Mouse (Mus musculus): ENCODE measurements around the gene Atcay.
"Not testable (repeated sequence)": the region's sequence is repeated elsewhere in the genome, so short reads cannot be mapped to it uniquely, and the experiment has no call there.

DNA sequence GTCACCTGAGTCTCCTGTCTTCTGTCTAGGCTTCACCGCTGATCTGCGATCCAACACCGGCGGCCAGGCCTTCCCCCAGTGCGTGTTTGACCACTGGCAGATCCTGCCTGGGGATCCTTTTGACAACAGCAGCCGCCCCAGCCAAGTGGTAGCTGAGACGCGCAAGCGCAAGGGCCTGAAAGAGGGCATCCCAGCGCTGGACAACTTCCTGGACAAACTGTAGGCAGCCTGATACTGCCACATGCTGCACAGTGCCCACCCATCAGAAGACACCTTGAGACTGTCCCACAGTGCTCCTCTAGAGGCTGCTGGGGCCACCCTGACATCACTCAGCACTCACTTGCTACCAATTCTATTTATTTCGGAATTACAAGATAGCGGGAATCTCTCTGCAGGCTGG is 48.8 kb downstream of the Atcay start:
- not testable (repeated sequence) for TF ChIP-seq RAD21 (IDR thresholded peaks at IDR 0.05; ENCODE audit: low read depth, low read length); SIN3A (IDR thresholded peaks at IDR 0.05; ENCODE audit: low read length)

Data from MEL (cell line).